Mouse (Mus musculus) cortical plate, adult 2 months (tissue): ENCODE results near the gene Ccdc81. TPM values are rescaled to one million over a fixed set of nuclear protein-coding genes. Genes with fewer than 3 reads are reported as not detected.

Experiments used
- H3K27ac ChIP-seq: fragments of 200-500 bp; 2 replicates; pipeline ENCODE4 v1.5.1; 2012; ENCODE audit warnings: low read length, control low read depth, inconsistent platforms; ENCODE audit not compliant: insufficient read depth
- H3K4me1 ChIP-seq: fragments of 200-500 bp; 2 replicates; pipeline ENCODE4 v1.6.1; 2011; ENCODE audit warnings: low read length; ENCODE audit not compliant: control insufficient read depth, insufficient read depth
- H3K4me3 ChIP-seq: fragments of 200-500 bp; 2 replicates; pipeline ENCODE4 v1.5.1; 2011; ENCODE audit warnings: mild to moderate bottlenecking, low read length, control low read depth; ENCODE audit not compliant: insufficient read depth
- CTCF ChIP-seq: fragments of 200-500 bp; IDR thresholded peaks from 2 replicates; pipeline ENCODE4 v1.5.1; 2011; ENCODE audit warnings: mild to moderate bottlenecking, control low read depth, low read length; ENCODE audit not compliant: insufficient read depth; ENCODE audit errors: extremely low read depth
- POLR2A ChIP-seq: fragments of 200-500 bp; IDR thresholded peaks from 2 replicates; pipeline ENCODE4 v1.6.1; 2011; ENCODE audit warnings: mild to moderate bottlenecking, low read length, control low read depth; ENCODE audit not compliant: insufficient read depth; ENCODE audit errors: extremely low read depth
- polyA plus RNA-seq: library from polyadenylated mRNA; depleted of rRNA; stranded (reverse); fragments of >200 nt; gene quantifications from 2 replicates; pipeline ENCODE4 v1.2.3, GENCODE M21; 2012; rRNA removed

Ccdc81 gene
- polyA plus RNA-seq, 1 experiment: 1.5 TPM

- Histone ChIP-seq H3K4me3 (no peak overlapping the region), H3K4me1 (no peaks in the 10 kb centered on the region), H3K27ac (no peak overlapping the region)
- TF ChIP-seq POLR2A: no peak
- TF ChIP-seq CTCF: no peak
These were observed 60.3 kb downstream of the Ccdc81 start for GRCm38 (mm10) chr7:89843121-89843520.

GRCm38 (mm10) chr7:89842404-89842715 lies 61.1 kb downstream of the Ccdc81 start:
- no peak overlapping the region for H3K4me3 ChIP-seq
- no peak overlapping the region for H3K27ac ChIP-seq
- TF ChIP-seq CTCF (no peak), POLR2A (no peak)
- H3K4me1 ChIP-seq: no peaks in the 10 kb centered on the region

- no peak overlapping the region for H3K27ac ChIP-seq
- H3K4me3 ChIP-seq: no peak overlapping the region
- H3K4me1 ChIP-seq: no peaks in the 10 kb centered on the region
- TF ChIP-seq CTCF (peak; percentile 83), POLR2A (no peak)
These were observed 61.6 kb downstream of the Ccdc81 start for GRCm38 (mm10) chr7:89841670-89842403.

GRCm38 (mm10) chr7:89839721-89840120 lies 63.7 kb downstream of the Ccdc81 start:
- Histone ChIP-seq H3K4me3 (no peak overlapping the region), H3K27ac (no peak overlapping the region), H3K4me1 (no peaks in the 10 kb centered on the region)
- no peak for TF ChIP-seq CTCF
- TF ChIP-seq POLR2A: no peak

GRCm38 (mm10) chr7:89837841-89838240 lies 65.6 kb downstream of the Ccdc81 start:
- TF ChIP-seq POLR2A: no peak
- no peak overlapping the region for H3K27ac ChIP-seq
- no peak overlapping the region for H3K4me3 ChIP-seq
- H3K4me1 ChIP-seq: no peaks in the 10 kb centered on the region

- H3K4me3 ChIP-seq: no peak overlapping the region
- H3K27ac ChIP-seq: no peak overlapping the region
These were observed 66.8 kb downstream of the Ccdc81 start for GRCm38 (mm10) chr7:89836676-89837075.

GRCm38 (mm10) chr7:89835566-89835965 lies 67.9 kb downstream of the Ccdc81 start:
- H3K4me1 ChIP-seq: no peaks in the 10 kb centered on the region
- no peak overlapping the region for H3K27ac ChIP-seq
- TF ChIP-seq POLR2A (no peak), CTCF (no peak)
- no peak overlapping the region for H3K4me3 ChIP-seq

More at GRCm38 (mm10) chr7:89836676-89837075, 66.8 kb downstream of the Ccdc81 start:
- no peak for TF ChIP-seq CTCF
- no peak for TF ChIP-seq POLR2A
- H3K4me1 ChIP-seq: no peaks in the 10 kb centered on the region

- Histone ChIP-seq H3K4me1 (no peaks in the 10 kb centered on the region), H3K4me3 (no peak overlapping the region), H3K27ac (no peak overlapping the region)
- TF ChIP-seq POLR2A (no peak), CTCF (no peak)
These were observed 69.9 kb downstream of the Ccdc81 start for GRCm38 (mm10) chr7:89833521-89833920.

GRCm38 (mm10) chr7:89829201-89829600 lies 74.2 kb downstream of the Ccdc81 start:
- no peaks in the 10 kb centered on the region for H3K4me1 ChIP-seq
- no peak for TF ChIP-seq POLR2A
- TF ChIP-seq CTCF: no peak
- no peak overlapping the region for H3K27ac ChIP-seq
- no peak overlapping the region for H3K4me3 ChIP-seq

GRCm38 (mm10) chr7:89828436-89829065 lies 74.9 kb downstream of the Ccdc81 start:
- Histone ChIP-seq H3K4me3 (no peak overlapping the region), H3K4me1 (no peaks in the 10 kb centered on the region), H3K27ac (no peak overlapping the region)
- no peak for TF ChIP-seq POLR2A
- no peak for TF ChIP-seq CTCF

Other genes with a start within 250 kb of the Ccdc81 start
- gene Hikeshi, start 37.6 kb upstream of the Ccdc81 start, polyA plus RNA-seq: 71.8 and 72.9 TPM in 2 replicates
- 32.0 and 32.3 TPM in 2 replicates for gene Eed, start 77.4 kb upstream of the Ccdc81 start, polyA plus RNA-seq
- 122 and 123 TPM in 2 replicates for gene Picalm, start 226.6 kb upstream of the Ccdc81 start, polyA plus RNA-seq